Mouse (Mus musculus): ENCODE measurements around the gene Arid2.
"Not testable (repeated sequence)": the region's sequence is repeated elsewhere in the genome, so short reads cannot be mapped to it uniquely, and the experiment has no call there.

Gene Arid2

DNA sequence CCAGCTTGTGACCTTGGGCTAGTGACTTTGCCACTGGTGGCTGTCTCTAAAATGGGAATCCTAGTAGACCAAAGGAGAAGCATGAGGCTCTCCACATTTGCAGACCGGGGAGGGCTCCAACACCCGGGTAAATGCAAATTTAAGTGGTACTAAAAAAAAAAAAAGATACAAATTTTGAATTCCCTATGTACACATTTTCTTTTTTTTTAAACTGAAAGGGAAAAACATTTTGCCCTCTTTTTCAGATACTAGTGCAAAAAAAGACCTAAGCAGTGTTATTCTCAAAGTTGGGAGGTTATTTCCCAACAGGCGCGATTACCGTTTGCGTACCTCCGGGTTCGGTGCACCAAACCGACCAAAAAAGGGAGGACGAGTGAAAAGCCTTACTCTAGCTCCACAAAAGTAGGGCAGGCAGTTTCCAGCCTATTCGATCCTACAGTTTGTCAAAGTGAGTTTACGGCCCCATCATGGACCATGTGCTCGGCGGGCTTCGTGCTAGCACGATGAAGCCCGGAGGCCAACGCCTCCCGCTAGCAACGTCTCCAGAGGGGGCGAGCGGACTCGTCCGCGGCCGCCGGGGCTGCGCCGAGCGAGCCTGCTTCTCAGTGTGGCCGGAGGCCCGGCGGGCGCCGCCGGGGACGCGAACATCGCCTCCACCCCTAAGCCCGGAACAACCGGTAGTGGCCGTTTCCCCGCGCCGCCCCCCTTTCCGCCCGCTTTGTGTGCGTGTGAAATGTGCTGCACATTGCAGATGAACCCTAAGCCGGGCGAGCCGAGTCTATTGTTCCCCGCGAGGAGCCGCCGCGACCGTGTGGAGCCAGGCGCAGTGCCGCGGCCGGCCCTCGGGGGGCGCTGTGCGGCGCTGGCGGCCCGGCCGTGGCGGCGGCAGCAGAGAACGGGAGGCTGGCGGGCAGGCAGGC lies 1.0 kb upstream of the Arid2 start:
- DNase-seq: peak; percentile 100

DNA sequence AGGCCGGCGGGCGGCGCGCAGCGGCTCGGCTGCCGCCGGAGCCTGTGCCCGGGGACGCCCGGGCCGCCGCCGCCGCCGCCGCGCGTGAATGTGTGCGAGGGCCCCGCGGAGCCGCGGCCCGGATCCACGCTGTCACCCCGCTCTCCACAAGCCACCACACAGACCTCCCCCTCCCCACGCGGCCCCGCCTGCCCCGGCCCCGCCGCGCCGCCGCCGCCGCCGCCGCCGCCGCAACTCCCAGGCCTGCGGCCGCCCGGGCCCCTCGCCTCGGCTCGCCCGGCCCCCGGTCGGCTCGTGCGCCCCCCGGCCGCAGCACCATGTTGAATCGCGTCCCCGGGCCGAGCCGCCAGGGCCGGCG lies 404 bp upstream of the Arid2 start:
- no peak for DNase-seq

DNA sequence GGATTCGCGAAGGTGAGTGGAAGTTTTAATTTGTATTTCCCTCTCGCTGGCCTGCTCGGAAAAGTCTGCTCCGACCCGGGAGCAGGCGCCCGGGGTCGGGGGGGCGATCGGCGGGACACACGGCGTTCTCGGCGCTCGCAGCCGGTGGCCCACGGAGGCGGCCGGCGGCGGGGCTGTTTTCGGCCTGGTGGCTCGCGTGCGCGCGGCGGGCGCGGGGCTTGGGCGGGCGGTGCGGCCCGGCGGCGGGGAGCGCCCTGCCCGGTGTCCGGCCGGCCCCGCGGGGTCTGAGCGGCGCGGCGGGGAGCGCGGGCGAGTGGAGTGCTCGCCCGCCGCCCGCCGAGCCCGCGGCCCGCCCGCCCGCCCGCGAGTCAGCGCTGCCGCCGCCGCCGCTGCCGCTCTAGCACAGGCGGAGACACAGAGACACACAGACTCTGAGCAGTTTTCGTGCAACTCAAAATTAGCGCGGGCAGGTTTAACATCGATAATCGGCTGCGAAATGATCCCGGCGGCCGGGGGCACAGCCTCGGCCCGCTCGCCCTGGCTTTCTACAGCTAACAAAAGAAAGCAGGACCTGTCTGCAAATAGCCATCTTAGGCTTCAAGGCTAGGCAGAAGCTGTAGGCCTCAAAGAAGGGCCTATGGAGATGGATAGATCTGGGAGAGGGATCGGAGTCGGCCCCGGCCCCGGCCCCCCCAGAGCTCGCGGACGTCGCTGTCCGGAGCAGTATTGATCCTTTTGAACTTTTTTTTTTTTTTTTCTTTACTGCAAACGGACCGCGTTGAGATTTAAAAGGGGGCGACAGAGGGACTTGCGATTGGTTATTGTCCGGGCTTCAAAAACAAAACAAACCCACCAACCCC lies 888 bp downstream of the Arid2 start:
- DNase-seq: peak; percentile 95

DNA sequence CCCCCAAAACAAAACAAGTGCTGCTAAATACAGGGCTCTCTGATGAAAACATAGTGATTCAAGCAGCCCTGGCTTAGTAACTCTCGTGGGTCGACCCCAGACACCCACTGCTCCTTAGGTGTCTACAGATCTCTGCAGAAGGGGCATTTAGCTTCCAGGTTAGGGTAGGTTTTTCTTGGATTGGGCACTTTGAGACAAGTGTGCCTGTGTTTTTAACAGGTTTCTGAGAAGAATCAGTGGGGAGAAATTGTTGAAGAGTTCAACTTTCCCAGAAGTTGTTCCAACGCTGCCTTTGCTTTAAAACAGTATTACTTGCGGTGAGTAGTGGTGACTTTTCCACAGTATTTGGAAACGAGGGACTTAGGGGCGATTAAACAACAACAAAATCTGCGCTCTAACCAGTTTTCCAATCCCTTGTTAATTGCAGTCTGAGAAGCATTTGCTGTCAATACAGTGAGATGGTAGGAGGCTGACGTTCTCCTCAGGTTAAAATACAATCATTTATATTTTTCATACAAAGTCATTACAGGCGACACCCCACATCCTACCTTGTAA lies 1.6 kb downstream of the Arid2 start:
- DNase-seq: no peak

DNA sequence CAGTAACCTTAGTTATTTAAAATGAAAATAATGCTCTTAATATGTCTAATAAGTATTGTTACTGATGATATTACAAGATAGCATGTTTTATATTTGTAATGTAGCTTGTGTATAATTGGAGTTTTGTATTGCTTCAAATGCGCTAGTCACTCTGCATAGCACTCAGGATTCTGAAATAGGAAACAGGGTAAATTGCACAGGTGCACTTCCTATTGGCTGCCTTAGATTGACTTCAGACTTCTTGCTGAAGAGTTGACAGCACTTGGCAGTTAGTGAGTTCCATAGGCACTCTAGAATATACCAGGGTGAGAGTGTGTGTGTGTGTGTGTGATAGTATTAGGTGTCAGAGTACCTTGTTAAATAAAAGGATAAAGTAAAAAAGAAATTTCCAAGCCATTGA lies 2.7 kb downstream of the Arid2 start:
- no peak for DNase-seq

DNA sequence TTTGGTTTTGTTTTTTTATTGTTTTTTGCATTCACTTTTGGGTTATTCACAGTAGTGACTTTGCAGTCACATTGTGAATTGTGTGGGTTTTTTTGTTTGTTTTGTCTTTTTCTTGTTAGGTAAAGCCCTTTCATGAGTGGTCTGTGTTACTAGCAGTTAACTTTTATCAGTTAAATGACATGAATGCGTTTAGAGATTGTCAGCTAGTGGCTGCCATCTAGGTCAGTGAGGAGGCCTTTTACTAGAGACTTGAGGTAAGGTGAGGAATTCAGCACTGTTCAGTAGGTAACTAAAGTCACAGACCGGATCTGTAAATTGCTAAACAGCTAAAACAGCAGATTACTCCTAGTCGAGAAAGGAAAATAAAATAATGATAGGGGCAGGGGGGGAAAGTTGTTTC lies 6.1 kb downstream of the Arid2 start:
- no peak for DNase-seq

DNA sequence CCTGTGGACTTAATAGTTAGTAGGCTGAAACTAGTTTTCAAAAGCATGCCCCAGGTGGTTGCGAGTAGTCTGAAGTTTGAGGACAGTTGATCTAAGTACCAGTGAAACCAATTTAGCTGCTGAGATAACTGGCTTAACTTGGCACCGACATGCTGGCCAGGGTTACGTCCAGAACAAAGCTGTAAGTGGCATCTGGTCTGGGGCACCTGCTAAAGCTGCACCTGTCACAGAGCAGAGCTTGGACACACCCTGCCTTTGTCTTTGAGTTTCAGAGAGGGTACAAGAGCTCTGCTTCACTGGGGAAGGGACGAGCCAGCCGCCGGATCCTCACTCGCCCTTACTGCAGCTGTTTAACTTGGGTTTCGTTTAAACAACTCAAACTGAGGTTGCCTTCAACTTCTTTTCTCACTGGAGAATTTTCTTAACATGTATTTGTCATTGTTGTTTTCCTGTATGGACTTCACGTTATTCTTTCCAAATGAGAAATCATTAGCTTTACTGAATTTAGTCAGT lies 9.8 kb downstream of the Arid2 start:
- DNase-seq: peak; percentile 92

DNA sequence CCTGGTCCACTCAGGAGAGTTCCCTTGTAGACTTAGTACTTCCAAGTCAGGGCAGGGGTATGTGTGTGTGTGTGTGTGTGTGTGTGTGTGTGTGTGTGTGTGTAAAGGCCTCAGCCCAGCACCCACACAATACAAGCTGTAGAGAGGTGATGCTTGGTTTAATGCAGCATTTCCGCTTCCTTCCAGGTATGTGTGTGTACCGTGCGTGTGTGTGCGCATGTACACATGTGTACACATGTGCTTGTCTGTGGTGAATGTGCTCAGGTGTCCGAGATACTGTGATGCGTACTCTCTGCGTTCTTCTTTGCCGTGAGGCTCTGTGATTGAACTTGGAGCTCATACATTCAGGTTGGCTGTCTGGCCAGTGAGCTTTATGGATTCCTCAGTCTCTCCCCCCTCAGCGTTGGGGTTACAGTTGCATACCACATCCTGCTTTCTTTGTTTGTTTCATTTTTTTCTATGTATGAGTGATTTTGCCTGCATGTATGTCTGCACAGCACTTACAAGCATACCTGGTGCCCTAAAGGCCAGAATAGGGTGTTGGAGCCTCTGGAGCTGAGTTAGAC lies 10.4 kb downstream of the Arid2 start:
- peak; percentile 81 for DNase-seq

DNA sequence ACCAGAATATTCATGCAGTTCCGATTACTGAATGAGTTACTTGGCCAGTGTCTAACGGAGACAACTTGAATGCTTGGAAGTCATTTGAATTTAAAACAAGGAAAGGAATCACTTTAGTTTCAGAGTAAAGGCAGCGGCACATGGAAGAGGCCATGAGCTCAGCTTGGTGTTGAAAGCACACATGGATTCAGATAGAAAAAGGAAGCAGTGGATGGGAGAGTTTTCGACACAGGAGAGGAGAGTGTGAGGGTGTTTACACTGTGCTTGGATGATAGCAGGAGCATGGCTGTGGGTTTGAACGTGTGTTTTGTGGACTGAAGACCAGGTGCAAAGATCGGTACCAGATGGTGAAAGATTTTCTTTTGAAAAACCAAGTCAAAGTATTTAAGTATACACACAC lies 22.0 kb downstream of the Arid2 start:
- DNase-seq: no peak

DNA sequence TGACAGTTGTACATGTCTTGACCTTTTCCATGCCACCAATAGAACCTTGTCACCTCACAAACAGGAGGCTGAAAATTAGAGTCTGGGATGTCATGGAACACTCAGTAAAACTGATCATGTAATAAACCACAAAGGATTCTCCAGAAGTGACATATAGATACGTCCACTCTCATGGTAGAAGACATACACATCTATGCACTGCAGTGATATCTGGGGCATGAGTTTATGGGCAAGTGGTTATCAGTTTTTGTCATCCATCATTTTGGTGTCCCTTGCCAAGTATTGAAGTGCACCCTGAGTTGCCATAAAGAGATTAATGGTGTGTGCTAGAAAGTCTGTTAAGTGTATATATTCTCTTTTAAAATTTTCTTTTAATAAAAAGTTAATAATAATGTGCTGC lies 25.6 kb downstream of the Arid2 start:
- no peak for DNase-seq

DNA sequence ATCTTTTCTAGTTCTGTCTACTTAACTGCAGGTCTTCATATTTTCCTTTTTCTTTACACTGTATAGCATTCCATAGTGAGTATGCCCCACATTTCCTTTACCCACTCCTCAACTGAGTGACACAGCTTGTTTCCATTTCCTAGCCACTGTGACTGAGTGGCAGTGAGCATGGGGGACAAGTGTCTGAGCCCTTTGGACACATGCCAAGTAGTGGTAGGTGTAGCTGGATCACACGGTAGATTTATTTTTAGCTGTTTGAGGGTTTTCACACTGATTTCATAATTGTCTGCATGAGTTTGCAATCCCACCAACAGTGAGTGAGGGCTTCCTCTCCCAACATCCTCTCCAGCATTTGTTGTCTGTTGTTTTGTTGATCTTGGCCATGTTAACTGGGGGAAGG lies 28.3 kb downstream of the Arid2 start:
- DNase-seq: peak; percentile 93

DNA sequence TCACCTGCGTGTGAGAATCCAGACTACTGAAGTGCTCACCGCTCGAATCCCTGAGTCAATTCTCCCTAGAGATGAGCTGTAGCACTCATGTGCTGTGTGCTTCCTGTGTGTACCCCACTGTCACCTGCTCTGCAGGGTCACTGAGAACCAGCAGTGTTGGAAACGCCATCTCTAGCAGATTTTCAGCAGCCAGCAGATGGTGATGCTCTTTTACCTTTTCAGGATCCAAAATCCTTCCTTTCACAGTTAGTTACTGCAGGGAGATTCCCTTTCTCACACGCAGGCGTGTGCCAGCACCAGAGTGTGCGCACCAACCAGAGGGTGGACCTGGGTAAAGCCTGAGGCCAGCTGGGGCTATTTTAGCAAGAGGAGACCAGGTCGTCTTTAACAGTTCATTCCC lies 32.0 kb downstream of the Arid2 start:
- no peak for DNase-seq

DNA sequence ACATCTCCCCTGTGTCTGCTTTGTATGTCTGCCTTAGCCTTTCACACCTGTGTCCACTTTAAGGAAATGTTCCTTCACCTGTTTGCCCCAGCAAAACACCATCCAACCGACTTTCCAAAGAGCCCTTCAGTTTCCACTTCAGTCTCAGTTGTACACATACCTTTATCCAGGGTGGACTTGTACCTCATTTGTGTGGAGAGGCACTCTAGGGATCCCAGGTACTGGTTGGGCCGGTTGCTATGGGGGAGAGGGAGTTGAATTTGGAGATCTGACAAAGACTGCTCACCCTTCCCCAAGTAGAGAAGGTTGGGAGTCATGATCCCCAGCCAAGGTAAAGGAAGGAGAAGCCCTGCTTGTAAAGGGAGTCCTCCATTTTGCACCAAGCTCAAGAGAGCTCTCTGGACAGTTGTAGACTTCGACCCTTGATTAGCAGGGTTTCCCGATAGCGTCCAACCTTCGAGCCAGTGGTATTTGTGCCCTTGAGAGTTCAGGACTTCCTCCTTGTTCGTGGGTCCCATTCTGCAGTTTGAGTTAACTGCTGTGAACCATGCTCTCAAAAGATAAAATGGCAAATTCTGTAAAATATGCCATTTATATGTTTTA lies 38.5 kb downstream of the Arid2 start:
- DNase-seq: no peak

DNA sequence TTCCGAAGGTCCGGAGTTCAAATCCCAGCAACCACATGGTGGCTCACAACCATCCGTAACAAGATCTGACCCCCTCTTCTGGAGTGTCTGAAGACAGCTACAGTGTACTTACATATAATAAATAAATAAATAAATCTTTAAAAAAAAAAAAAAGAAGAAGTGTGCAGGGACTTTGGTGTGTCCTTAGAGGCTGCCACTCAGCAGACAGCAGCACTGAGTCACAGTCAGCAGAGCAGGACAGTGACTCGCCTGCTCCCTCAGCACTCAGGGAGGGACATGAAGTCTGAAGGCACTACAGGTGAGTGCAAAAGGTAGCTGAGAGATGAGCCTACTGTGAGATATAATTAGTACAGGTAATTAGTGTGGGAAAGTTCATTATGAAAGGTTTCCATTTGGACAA lies 41.4 kb downstream of the Arid2 start:
- DNase-seq: not testable (repeated sequence)

DNA sequence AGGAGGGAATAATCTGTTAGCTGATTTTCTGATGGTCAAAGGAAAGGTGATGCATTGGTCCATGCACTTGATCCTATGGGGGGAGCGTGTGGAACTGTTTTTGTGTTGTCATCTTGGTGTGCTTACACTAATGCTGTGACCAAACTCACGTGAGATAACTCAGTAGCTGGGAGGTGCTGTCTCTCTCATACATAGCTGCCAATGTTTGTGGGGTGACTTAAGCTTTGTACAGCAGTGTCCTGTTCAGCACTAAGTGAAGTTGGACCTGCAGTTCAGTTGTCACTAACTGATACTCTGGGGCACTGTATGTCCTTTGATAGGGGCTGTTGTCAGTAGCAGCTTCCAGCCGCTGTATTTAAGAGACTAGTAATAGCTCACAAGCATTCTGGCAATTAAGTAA lies 43.2 kb downstream of the Arid2 start:
- no peak for DNase-seq

DNA sequence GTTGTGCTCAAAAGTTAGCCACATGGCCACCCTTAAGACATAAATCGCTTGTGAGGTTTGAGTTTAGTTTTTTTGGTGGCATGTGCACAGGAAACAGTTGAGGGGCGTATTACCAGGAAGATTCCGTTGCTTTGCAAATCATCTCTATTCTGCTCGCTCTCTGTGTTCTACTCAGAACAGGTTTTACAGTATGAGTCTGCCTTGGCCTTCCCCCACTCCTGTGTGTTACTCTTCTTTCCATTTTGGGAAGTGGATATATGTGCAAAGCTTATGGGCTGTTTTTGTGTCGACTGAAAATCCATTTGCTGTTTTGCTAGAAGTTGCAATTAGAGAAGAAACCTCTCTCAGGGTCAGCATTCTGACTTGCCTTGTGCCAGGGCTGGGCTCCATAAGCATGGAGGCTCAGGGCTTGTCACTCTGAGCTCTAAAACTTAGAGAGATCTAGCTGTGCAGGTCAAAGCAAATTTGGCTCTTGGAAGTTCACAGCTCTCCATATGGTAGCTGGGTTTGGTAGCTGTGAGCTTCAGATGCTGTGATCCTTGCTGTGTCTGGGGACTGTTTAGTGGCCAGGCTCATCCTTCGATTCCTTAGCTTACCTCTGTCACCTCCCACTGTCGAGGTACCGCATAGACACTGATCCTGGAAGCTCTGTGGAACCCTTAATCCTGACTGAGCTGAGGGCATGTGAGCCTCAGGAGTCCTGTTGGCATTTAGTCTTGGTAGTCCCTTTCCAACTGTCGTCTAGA lies 45.3 kb downstream of the Arid2 start:
- DNase-seq: no peak

DNA sequence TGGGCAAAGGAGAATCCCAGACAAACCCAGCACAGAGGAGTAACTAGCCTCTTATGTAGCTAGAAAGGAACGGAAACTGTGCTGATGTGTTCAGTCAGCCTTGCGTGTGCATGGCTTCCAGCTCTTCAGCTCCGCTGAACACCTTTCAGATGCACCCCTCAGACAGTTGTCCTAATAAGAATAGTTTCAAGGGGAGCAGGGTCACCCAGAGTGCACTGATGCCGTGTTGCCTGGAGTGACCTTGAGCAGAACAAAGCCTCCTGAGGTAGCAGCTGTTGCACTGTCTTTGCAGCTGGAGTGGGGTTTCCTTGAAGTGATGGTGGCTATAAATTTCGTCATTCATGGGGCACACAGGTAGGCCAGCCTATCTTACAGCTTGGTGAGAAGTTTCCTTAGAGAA lies 46.0 kb downstream of the Arid2 start:
- DNase-seq: no peak

DNA sequence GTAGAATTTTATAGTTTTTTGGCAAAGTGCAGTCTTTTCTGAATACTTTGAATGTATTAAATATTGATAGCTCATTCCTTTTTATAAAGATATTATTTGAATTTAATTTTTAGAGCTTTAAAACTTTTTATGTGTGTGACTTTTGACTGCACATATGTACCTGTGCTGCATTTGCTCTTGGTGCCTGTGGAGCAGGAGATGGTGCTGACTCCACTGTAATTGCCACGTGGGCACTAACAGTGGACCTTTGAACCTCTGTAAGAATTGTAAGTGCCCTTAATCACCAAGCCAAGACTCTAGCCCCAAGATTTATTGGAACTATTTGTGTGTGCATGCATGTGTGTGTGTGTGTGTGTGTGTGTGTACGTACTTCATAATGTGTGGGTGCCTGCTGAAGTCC lies 53.6 kb downstream of the Arid2 start:
- DNase-seq: no peak

DNA sequence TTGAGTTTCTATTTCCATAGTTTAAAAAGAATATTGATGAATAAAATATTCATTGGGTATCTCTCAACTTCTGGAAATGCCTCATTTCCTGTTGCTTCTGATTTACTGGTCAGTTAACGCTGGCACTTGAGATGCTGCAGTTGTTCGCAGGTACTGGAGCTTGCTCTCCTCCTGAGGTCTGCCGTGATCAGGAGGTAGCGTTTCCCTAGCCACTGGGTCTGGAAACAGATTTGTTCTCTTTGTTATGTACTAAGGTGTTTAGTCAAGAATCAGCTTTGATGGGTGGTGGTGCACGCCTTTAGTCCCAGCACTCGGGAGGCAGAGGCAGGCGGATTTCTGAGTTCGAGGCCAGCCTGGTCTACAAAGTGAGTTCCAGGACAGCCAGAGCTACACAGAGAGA lies 54.8 kb downstream of the Arid2 start:
- no peak for DNase-seq

DNA sequence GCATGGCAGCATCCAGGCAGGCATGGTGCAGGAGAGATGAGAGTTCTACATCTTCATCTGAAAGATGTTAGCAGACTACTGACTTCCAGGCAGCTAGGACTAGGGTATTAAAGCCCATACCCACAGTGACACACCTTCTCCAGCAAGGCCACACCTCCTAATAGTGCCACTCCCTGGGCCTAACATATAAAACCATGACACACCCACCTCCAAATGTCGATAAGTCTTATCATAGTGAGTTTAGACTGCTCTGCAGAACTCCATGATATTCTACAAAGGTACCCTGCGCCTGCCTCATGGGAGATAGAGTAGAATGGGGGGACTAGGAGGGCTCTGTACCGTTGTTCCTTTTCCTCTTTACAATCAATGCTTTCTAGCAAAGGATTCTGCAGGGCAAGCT lies 55.6 kb downstream of the Arid2 start:
- no peak for DNase-seq

DNA sequence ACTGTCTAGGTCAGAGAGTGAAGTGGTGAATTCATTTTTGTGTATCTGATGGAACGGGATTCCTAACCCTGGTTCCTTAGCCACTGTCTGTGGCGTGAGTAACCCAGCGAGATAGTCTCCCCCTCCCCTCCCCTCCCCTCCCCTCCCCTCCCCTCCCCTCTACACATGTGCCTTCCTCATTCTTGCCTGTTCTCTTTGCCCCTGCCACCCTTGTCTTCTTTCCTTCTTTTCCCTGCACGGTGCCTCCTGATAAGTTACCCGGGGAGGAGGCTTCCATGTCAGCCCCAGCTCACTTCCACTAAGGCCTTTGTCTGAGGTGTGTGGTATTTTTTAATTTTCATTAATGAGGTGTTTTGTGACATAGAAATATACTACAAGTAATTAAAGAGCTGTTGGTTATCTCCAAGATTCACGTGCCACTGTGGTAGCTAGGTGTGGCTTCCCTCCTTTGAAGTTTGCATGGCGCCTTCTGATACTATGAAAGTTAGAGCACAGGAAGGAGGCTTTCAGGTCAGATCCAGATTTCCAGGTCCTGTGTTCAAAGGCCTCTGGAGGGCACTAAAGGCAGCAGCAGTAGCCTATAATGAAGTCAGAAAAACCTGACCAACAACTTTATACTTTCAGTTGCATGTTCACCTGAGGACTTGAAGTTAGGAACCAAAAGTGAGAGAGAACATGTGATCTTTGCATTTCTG lies 57.4 kb downstream of the Arid2 start:
- no peak for DNase-seq

Measured in heart, adult 11 months (tissue).